Mouse (Mus musculus) liver, embryonic 16.5 days (tissue): ENCODE measurements around the gene Hist3h2a. TPM values are rescaled to one million over a fixed set of nuclear protein-coding genes. Genes with fewer than 3 reads are reported as not detected.

Experiments used
- ATAC-seq: fragments of 200-750 bp; cut with Nextera tagmentation; 2 replicates; pipeline ENCODE4 v1.8.0; 2017; ENCODE audit warnings: low read depth, mild to moderate bottlenecking, moderate number of reproducible peaks, moderate library complexity
- H3K27ac ChIP-seq: fragments of 300-500 bp; sonication (generic); 2 replicates; pipeline ENCODE4 v1.5.1; 2014; ENCODE audit warnings: mild to moderate bottlenecking, low read length
- H3K27me3 ChIP-seq: fragments of 300-500 bp; sonication (generic); 2 replicates; pipeline ENCODE4 v1.6.1; 2014; ENCODE audit warnings: low read depth, low read length, mixed read lengths; ENCODE audit not compliant: control insufficient read depth, insufficient read depth
- H3K36me3 ChIP-seq: fragments of 300-500 bp; sonication (generic); 2 replicates; pipeline ENCODE4 v1.6.1; 2014; ENCODE audit warnings: mild to moderate bottlenecking; ENCODE audit not compliant: control insufficient read depth, insufficient read depth
- H3K4me1 ChIP-seq: fragments of 300-500 bp; sonication (generic); 2 replicates; pipeline ENCODE4 v1.6.1; 2014; ENCODE audit warnings: low read depth, low read length, mixed read lengths; ENCODE audit not compliant: control insufficient read depth
- H3K4me2 ChIP-seq: fragments of 300-500 bp; sonication (generic); 2 replicates; pipeline ENCODE4 v1.6.1; 2014; ENCODE audit warnings: low read depth, low read length, mixed read lengths
- H3K4me3 ChIP-seq: fragments of 300-500 bp; sonication (generic); 2 replicates; pipeline ENCODE4 v1.5.1; 2014; ENCODE audit warnings: low read depth, mild to moderate bottlenecking, low read length
- H3K9ac ChIP-seq: fragments of 300-500 bp; sonication (generic); 2 replicates; pipeline ENCODE4 v1.6.1; 2014; ENCODE audit warnings: low read depth, low read length
- H3K9me3 ChIP-seq: fragments of 300-500 bp; sonication (generic); replicated peaks from 2 replicates; pipeline ENCODE4 v1.6.1; 2016; ENCODE audit warnings: low read length; ENCODE audit not compliant: control insufficient read depth
- WGBS: fragments of 180-500 bp; shearing (Covaris S2); extraction: QIAGEN DNeasy Blood & Tissue Kit; methylation state at CpG from one replicate; pipeline ENCODE4 v1.1.7; 2014; ENCODE audit not compliant: insufficient replicate concordance; 5-methylcytosine and 5-hydroxymethylcytosine counted together
- polyA plus RNA-seq: library from polyadenylated mRNA; unstranded; fragments of >200 nt; fragmentation: Nextera tagmentation; extraction: Ambion mirVana; gene quantifications from 2 replicates; pipeline ENCODE4 v1.2.1, GENCODE M21; 2015

The Hist3h2a gene
- polyA plus RNA-seq, 1 experiment from 2014 or later = 21.2 TPM

GRCm38 (mm10) chr11:58961364-58962177 is 7.1 kb downstream of the Hist3h2a start:
- H3K27ac ChIP-seq = no peak overlapping the region
- WGBS = 54% methylated on average over 50 of the region's 50 CpGs
- H3K9ac ChIP-seq = no peak overlapping the region
- H3K36me3 ChIP-seq = peaks cover 12% of the 10 kb centered on the region
- H3K4me1 ChIP-seq = peaks cover 37% of the 10 kb centered on the region
- peaks cover 3% of the 10 kb centered on the region; the same call in 1 of the 2 replicates for H3K9me3 ChIP-seq
- no peak for ATAC-seq
- no peak overlapping the region for H3K4me2 ChIP-seq
- peaks cover 15% of the 10 kb centered on the region for H3K27me3 ChIP-seq
- no peak overlapping the region for H3K4me3 ChIP-seq

GRCm38 (mm10) chr11:58963543-58963942 is 9.1 kb downstream of the Hist3h2a start:
- peaks cover 3% of the 10 kb centered on the region; the same call in 1 of the 2 replicates for H3K9me3 ChIP-seq
- no peak overlapping the region for H3K4me3 ChIP-seq
- no peak overlapping the region for H3K9ac ChIP-seq
- H3K27ac ChIP-seq = no peak overlapping the region
- 0 out of 2 replicates have a peak overlapping the region, but pooled peaks have one; percentile 4 for H3K4me2 ChIP-seq
- H3K36me3 ChIP-seq = no peaks in the 10 kb centered on the region
- H3K27me3 ChIP-seq = peaks cover 15% of the 10 kb centered on the region
- H3K4me1 ChIP-seq = peaks cover 24% of the 10 kb centered on the region
- ATAC-seq = no peak
- WGBS = 30% methylated on average over 17 of the region's 17 CpGs

- H3K9me3 ChIP-seq = peaks cover 3% of the 10 kb centered on the region; the same call in 1 of the 2 replicates
- WGBS = 68% methylated on average over 7 of the region's 7 CpGs
- no peak overlapping the region for H3K27ac ChIP-seq
- H3K9ac ChIP-seq = no peak overlapping the region
- H3K4me1 ChIP-seq = peaks cover 22% of the 10 kb centered on the region
- H3K27me3 ChIP-seq = peaks cover 15% of the 10 kb centered on the region
- no peak for ATAC-seq
- H3K4me3 ChIP-seq = no peak overlapping the region
- no peak overlapping the region for H3K4me2 ChIP-seq
- H3K36me3 ChIP-seq = no peaks in the 10 kb centered on the region
These were observed 9.7 kb downstream of the Hist3h2a start for GRCm38 (mm10) chr11:58964216-58964615.

- peaks cover 15% of the 10 kb centered on the region for H3K27me3 ChIP-seq
- 0 out of 2 replicates have a peak, but pooled peaks have one; percentile 33 for ATAC-seq
- peaks cover 3% of the 10 kb centered on the region; the same call in 1 of the 2 replicates for H3K9me3 ChIP-seq
- 43% methylated on average over 12 of the region's 12 CpGs for WGBS
- no peak overlapping the region for H3K4me3 ChIP-seq
- H3K36me3 ChIP-seq = no peaks in the 10 kb centered on the region
- H3K9ac ChIP-seq = no peak overlapping the region
- no peak overlapping the region for H3K4me2 ChIP-seq
- no peak overlapping the region for H3K27ac ChIP-seq
- H3K4me1 ChIP-seq = peaks cover 17% of the 10 kb centered on the region
These were observed 10.7 kb downstream of the Hist3h2a start for GRCm38 (mm10) chr11:58965001-58965760.

GRCm38 (mm10) chr11:58967346-58967745 is 12.9 kb downstream of the Hist3h2a start:
- Histone ChIP-seq H3K9ac (no peak overlapping the region), H3K4me3 (no peak overlapping the region), H3K4me1 (peaks cover 17% of the 10 kb centered on the region), H3K27me3 (peaks cover 2% of the 10 kb centered on the region), H3K9me3 (no peaks in the 10 kb centered on the region), H3K36me3 (peaks cover 2% of the 10 kb centered on the region; the same call in 1 of the 2 replicates), H3K4me2 (no peak overlapping the region), H3K27ac (no peak overlapping the region)
- WGBS = 86% methylated on average over 1 of the region's 1 CpGs
- no peak for ATAC-seq

- H3K4me3 ChIP-seq = no peak overlapping the region
- H3K36me3 ChIP-seq = peaks cover 2% of the 10 kb centered on the region; the same call in 1 of the 2 replicates
- no peaks in the 10 kb centered on the region for H3K9me3 ChIP-seq
- ATAC-seq = peak; percentile 20; the same call in 1 of the 2 replicates
- 56% methylated on average over 7 of the region's 7 CpGs for WGBS
- no peak overlapping the region for H3K4me2 ChIP-seq
- H3K27ac ChIP-seq = no peak overlapping the region
- H3K4me1 ChIP-seq = peaks cover 14% of the 10 kb centered on the region
- H3K9ac ChIP-seq = no peak overlapping the region
- no peaks in the 10 kb centered on the region; the same call in 1 of the 2 replicates for H3K27me3 ChIP-seq
These were observed 14.1 kb downstream of the Hist3h2a start for GRCm38 (mm10) chr11:58968551-58968950.

GRCm38 (mm10) chr11:58969027-58969426 is 14.5 kb downstream of the Hist3h2a start:
- Histone ChIP-seq H3K4me2 (no peak overlapping the region), H3K27ac (no peak overlapping the region), H3K36me3 (peaks cover 2% of the 10 kb centered on the region; the same call in 1 of the 2 replicates), H3K9me3 (no peaks in the 10 kb centered on the region), H3K9ac (no peak overlapping the region), H3K27me3 (no peaks in the 10 kb centered on the region), H3K4me1 (peaks cover 12% of the 10 kb centered on the region), H3K4me3 (no peak overlapping the region)
- 0 out of 2 replicates have a peak, but pooled peaks have one; percentile 9 for ATAC-seq
- 73% methylated on average over 8 of the region's 8 CpGs for WGBS

- no peaks in the 10 kb centered on the region for H3K9me3 ChIP-seq
- no peak overlapping the region for H3K27ac ChIP-seq
- no peak overlapping the region for H3K9ac ChIP-seq
- H3K36me3 ChIP-seq = peaks cover 2% of the 10 kb centered on the region; the same call in 1 of the 2 replicates
- ATAC-seq = no peak
- H3K27me3 ChIP-seq = no peaks in the 10 kb centered on the region
- H3K4me2 ChIP-seq = no peak overlapping the region
- peaks cover 12% of the 10 kb centered on the region for H3K4me1 ChIP-seq
- WGBS = 60% methylated on average over 6 of the region's 6 CpGs
- H3K4me3 ChIP-seq = no peak overlapping the region
These were observed 15.2 kb downstream of the Hist3h2a start for GRCm38 (mm10) chr11:58969659-58970058.
